Mouse (Mus musculus) cerebral cortex, adult 2 months (tissue): ENCODE results near the gene 1300017J02Rik.

Experiments
- WGBS: fragments of 180-500 bp; shearing (Covaris S2); methylation state at CpG from one replicate; pipeline ENCODE4 v1.1.7; 2018; 5-methylcytosine and 5-hydroxymethylcytosine counted together

The 1300017J02Rik gene

DNA sequence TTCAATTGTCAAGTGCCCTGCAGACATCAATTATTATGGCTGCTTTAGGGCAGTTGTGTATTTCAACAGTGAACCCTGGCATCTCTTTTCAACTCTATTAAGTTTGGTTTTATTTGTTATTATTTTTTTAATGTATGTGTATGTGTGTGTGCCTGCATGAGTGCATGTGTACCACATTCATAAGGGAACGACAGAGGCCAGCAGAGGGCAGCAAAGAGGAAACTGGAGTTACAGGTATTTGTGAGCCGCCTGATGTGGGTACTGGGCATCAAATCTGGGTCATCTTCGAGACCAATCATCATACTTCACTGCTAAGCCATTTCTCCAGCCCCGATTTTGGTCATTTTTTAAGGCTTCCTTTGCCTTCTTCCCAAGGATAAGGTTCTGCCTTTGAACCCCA lies 39.1 kb downstream of the 1300017J02Rik start:
- 87% methylated on average over 4 of the region's 4 CpGs for WGBS

DNA sequence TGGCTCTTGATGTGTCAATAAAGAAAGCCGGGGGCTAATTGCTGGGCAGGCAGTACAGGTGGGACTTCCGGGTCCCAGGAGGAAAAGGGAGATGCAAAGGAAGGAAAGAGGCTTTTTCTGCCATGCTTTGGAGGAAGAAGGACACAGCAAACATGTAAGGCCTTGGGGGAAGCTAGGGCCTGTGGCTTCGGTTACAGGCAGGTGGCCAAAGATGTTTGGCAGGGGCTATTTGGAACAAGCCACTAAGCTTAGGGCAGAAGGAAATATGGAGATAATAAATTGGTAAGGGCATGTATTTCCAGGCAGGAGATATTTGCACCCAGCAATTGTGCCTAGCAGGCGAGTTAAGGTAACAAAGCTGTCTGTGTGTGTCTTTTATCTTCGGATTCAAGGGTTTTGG lies 52.0 kb downstream of the 1300017J02Rik start:
- WGBS = 78% methylated on average over 5 of the region's 5 CpGs

DNA sequence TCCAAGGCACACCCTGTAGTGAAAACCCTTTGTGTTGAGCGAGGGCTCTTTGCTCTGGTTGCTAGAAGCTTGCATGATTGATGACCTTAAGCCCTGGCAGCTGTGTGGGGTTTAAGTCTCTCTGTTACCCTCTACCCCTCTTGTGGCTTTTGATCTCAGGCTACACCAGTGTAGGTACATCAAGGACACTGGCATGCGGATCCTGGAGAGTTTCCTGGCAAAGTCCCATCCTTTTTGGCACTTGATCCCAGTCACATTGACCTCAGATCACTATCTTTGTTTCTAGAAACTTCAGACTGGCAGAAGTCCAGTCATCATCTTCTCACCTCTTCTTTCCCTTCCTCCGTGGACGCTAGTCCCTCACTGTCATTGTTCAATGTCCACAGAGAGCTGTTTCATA lies 56.3 kb downstream of the 1300017J02Rik start:
- 59% methylated on average over 4 of the region's 4 CpGs for WGBS

DNA sequence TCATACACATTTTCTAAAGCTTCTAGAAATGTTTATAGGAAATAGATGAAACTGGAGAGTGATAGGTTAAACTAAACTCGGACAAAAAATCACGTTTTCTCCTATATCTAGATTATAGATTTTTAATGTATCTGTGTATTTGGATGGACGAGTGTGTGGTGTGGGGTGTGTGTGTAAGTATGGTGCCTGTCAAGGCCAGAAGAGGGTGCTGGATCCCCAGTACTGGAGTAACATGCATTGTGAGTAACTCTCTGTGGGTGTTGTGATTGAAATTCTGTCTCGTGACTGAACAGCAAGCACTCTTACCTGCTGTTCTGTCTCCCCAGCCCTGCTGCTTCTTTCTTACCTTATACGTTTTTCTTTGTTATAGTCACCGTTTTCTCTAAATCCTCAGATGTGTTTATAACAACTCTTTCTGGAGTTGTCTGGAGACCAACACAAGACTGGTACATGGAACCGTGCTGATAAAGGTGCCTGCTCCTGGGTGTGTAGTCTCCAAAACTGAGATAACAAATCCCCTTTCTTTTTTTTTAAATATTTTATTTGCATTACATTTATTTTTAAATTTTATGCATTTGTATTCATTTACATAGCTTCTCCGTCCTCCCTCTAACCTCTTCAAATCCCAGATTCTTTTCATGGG lies 58.2 kb downstream of the 1300017J02Rik start:
- WGBS = 80% methylated on average over 8 of the region's 8 CpGs

DNA sequence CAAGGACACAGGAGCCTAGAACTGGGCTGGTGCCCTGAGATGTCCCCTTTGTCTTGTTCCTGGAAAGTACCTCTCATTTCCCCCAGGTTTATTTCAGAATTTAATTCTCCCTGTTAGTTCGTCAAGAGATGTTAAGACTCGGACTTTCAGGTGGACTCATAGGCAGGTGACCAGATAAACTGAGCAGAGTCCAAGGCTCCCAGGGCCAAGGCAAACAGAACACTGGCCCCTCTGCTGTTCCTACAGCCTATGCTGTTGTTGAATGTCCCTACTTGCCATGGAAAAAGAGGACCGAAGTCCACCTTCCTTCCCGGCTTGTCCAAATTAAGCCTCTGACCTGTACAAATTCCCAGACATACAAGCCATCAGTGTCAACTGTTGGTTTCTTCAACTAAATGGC lies 61.2 kb downstream of the 1300017J02Rik start:
- WGBS = 99% methylated on average over 4 of the region's 4 CpGs

DNA sequence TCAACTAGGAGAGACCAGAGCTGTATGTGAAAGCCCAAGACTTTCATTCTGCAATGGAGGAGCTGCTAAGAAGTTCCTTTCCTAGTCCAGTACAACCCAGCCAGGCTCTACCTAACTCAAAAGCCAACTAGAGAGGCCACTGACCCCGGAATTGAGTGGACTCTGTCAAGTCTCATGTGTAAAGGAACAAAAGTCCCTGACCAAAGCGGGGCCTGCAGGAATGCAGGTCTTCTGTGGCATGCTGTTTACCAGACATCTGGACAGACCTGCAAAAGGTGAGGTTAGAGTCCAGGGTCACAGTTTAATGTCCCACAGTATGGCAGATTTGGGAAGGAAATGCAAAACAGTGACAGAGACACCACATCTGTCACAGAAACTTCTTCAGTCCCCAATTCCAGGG lies 63.7 kb downstream of the 1300017J02Rik start:
- WGBS = 90% methylated on average over 2 of the region's 2 CpGs

DNA sequence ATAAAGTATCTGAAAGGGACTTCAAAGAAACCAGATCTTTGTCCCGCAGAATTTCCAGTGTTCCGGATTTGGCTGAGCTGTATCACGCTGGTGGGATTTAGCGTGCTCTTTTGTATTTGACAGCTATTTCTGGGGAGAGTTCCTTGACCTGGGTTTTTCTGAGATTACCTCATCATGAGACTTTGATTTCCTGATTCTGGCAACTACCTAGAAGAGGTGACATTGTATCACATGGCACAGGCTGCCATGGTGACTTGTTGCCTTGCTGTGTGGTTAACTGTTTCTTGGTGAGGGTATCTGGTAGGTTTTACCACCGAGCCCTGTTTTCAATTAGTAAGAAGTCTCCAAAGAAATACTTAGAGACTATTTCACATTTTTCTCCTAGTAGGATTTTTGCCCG lies 65.4 kb downstream of the 1300017J02Rik start:
- WGBS = 95% methylated on average over 6 of the region's 6 CpGs

DNA sequence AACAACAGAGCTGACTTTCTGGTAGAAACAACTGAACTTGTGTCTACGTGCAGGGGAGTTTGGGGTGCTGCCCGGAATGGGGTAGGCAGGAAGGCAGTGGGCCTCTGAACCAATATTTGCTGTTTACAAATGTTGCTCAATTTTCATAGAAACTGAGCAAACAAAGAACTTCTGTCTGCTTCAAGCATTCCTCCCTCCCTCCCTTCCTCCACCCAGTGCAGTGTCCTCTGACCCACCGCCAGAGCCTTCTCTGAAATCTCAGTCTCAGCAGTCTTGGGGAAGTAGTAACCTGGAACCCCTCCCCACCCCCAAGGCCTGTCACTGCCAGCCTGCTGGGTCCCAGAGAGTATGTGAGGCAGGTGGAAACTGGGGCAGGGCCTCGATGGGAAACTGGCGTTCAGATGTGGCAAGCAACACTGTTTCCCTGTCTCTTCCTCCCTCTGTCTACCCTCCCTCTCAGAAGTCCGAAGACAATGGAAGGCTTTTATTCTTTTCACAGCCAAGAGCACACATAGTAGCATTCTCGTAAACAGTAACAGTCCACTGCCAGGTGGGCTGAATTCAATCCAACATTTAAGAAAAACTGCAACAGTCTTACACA lies 70.2 kb downstream of the 1300017J02Rik start:
- WGBS = 53% methylated on average over 7 of the region's 7 CpGs

DNA sequence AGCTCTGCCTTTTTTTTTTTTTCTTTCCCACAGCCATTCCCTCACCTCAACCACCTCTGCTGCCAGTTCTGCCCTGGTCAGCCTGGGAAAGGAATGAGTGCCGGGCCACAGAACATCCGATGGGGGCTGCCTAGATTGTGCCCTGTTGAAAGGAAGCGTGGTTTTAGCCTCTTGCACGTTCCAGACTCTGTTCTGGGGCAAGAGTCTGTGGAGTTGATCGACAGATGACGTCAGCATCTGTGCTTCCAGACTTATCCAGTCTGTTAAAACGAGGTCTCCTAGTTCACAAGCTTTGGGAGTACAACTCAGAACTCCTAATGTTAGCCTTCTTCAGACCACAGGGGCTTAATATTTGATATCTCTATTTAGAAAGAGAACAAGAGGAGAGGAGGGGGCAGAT lies 70.8 kb downstream of the 1300017J02Rik start:
- 71% methylated on average over 7 of the region's 7 CpGs for WGBS

DNA sequence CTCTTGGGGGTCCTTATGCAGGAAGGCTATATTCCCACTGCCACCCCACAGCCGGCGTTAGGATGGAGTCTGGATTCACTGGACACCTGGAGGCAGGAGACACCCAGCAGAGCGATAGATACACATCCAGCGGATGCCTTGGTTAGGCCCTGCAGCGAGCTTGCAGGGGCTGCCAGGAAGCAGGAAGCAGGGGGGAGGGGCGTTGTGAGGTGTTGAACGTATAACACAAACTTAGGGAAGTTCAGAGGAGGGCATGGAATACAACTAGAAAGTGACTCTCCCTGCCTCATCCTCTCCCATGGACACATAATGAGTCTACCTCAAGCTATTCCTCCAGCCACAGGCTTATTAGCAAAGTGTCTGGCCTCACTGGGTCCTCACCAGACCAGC lies 71.9 kb downstream of the 1300017J02Rik start:
- WGBS = 79% methylated on average over 7 of the region's 7 CpGs

DNA sequence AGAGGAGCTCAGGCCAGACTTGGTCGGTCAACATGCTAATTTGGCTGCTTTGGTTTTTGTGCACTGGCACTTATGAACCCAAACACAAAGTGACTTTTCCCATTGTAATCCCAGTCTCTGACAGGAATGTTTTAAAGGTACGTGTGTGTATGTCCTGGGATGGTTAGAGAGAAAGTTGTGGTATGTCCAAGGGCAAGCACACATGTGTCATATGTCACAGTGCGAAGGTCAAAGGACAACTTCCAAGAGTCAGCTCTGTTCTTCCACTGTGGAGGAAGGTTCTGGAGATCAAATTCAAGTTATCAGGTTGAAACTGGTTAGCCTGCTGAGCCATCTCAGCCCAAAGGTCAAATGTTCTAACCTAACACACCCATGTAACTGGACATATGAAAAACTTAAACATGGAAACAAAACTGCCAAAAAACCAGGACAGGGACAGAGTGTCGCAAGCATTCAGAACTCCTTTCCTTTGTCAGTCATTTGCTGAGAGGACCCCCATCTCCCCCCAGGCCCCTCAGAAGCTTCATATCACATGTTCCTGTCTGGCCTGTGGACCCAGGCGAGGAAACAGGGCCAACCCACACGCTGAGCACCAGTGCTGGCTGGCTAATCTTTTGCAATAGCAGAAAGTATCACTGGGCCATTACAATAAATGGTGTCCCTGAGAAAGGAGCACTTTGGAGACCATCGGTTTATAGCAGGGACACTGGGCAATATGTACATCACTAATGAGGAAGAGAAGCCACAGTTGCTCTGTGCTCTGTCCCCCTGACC lies 72.5 kb downstream of the 1300017J02Rik start:
- 91% methylated on average over 7 of the region's 7 CpGs for WGBS

DNA sequence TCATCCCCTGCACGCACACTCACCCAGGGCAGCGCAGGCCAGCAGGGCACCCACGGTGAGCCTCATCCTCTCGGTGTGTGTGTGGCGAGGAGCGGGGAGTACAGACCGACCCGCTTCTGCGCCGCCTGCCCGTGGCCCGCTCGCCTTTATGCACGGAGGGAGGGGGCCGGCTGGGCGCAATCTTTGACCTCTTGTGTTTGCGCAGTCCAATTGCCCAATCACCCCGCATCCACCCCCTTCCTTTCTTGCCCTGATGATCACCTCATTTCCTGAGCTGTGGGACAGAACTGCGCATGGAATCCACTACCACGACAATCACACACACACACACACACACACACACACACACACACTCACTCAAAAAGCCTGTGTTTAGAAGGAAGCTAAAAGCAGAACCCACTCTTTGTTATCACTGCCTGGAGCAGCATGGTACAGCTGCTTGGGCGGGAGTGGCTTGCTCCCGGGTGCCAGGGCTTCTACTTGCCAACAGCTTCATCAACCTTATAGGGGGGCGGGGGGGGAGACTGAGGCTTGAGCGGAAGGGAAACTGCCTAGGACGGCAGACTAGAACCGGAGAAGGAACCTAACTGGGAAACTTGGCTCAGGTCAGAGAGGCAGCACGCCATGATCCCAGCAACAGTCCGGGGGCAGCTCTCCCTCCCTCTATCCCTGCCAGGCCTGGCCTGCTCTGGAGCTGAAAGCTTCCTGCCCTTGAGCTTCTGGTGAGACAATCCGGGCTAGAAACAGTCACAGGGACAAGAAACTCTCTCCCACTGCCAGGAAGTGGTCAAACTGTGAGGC lies 74.5 kb downstream of the 1300017J02Rik start, which contains the start of the genes Gm20425 and Trf:
Gene Gm20425, minus strand, starts transcription at position 157 of the 801 bp plus-strand sequence.
Gene Trf, minus strand, starts transcription at position 294 of the 801 bp plus-strand sequence.
- 35% methylated on average over 29 of the region's 29 CpGs for WGBS

DNA sequence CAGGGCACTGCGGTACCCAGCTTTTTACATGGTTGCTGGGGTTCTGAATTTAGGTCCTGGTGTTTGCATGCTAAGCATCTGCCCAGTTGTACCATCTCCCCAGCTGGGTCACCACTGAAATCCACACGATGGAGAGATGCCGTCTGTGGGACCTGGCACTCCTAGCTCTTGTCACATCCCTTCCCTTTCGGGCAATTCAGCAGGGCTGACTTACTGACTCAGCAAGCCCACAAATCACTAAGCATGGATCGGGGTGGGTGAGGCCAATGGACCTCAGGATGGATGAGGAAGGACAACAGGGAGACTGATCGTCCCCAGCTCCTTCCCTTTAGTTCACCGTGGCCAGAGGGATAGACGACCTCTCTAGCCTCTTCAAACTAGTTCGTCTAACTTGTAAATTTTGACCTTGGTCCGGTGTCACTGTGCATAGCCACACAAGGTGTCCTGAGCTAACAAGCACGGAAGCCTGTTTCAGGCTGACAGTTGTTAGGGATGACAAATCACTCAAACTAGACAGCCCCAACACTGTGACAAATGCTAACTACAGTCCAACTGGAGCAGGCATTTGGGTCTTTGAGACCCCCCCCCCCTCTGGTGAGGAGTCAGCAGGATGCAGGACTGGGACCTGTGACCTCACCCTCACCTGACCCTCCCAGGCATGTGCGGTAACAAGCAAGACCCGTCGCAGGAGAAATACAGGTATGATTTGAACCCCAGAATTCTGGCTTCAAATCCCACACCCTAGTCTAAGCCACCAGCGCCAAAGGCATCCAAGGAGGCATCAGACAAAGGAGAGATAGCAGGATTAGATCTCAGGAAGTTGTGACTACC lies 75.6 kb downstream of the 1300017J02Rik start:
- WGBS = 78% methylated on average over 15 of the region's 15 CpGs

DNA sequence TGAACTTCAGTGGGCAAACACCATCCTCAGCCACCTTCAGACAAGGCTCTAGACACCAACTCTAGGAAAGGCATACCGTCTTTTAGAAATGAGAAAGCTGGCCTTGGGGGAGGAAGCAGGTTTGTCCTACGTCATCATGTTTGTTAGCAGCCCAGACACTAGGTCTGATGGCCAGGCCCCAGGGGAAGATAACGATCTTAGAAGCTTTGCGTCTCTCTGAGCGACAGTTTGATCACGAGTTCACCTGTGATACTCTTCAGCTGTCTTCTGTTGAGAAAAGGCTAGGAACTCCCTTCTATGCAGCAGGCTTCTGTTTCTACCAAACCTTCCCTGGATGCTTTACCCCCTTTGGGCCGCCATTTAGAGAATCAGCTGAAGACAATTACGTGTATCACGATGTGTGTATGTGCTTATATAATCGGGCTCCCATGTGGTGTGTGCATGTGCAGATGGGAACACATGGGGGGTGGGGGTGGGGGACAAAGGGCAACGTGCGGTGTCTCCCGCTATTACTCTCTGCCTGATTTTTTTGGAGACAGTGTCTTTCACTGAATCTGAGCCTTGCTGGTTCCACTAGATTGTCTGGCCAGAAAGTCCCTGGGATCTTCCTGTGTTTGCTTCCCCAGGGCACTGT lies 76.4 kb downstream of the 1300017J02Rik start:
- 76% methylated on average over 13 of the region's 13 CpGs for WGBS

DNA sequence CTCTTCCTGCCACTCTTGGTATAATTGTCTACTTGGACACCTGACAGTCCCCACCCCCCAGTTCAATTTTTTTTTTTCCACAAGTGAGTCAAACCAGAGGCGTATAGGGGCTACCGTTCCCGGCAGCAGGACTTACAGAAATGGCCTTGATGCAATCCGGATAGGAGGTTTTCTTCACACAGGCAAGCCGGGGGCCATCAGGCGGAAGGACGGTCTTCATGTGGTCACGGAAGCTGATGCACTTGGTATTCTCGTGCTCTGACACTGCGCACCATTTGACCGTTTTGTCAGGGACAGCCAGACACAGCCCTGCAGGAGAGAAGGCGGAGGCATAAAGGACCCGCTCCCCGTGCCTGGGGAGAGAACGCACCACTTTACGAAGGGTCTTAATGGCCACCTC lies 77.1 kb downstream of the 1300017J02Rik start:
- 89% methylated on average over 16 of the region's 16 CpGs for WGBS

DNA sequence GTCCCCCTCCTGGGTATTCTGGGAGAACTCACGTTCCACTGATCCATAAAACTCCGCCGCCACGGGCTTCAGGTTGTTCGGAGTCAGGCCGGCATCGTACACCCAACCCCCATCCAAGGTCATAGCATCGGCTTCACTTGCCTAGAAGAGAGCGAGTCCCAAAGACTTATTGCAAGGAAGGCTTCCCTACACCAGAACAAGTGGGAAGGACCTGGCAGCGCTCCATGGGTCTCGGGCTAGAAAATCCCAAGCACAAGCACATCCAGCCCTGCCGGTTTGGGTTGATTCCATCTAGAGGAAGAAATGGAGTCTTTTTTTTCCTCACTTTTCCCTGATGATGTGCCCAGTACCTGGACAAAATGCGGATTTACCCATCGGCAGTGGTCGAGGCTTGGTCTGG lies 78.1 kb downstream of the 1300017J02Rik start:
- 86% methylated on average over 15 of the region's 15 CpGs for WGBS

DNA sequence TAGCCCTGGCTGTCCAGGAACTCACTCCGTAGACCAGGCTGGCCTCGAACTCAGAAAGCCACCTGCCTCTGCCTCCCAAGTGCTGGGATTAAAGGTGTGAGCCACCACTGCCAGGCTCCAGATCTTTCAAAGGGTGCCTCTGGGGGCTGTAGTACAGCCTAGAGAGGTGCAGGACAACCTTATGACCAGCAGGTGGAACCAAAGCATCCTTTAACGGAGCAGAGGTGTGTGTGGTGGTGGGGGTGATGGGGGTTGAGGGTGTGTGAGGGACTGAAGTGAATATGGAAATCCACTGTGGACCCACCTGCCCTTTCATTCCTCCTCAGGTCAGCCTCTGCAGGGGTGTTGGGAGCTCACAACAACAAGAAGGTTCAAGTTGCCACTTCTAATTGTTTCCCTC lies 79.4 kb downstream of the 1300017J02Rik start:
- WGBS = 71% methylated on average over 3 of the region's 3 CpGs

DNA sequence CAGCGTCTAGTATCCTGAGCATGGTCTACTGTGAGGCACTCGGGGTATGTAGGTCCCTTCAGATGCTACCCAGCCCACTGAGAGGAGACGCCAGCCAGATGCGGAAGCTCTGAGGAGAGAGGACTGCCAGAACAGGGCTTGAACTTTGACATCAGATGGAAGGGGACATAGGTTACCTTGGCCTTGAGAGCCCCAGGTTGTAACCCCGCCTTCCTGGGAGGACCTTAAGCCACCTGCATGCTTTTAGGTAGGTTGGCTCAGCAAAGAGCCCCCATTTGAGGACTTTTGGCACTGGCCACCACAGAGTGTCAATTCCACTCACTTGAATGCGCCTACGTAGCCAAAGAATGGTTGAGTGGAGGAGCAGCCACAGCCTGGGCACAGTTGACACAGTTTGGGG lies 80.2 kb downstream of the 1300017J02Rik start:
- WGBS = 92% methylated on average over 7 of the region's 7 CpGs

DNA sequence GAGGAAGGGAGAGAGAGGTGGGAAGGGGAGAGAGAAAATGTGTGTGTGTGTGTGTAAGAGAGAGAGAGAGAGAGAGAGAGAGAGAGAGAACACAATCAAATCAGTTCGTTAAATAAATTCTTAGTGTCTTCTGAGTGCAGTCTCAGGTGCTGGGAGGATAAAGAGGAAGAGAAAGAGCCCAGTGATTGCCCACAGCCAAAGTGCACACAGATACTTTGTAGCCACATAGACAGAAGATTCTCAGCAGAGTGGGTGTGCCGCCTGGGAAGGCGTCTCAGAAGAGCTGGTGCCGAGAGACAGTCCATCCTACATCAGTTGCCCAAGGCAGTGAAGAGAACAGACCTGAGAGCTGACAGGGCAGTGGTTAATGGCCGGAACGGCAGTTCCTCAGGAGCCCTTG lies 90.6 kb downstream of the 1300017J02Rik start:
- WGBS = 77% methylated on average over 6 of the region's 6 CpGs

DNA sequence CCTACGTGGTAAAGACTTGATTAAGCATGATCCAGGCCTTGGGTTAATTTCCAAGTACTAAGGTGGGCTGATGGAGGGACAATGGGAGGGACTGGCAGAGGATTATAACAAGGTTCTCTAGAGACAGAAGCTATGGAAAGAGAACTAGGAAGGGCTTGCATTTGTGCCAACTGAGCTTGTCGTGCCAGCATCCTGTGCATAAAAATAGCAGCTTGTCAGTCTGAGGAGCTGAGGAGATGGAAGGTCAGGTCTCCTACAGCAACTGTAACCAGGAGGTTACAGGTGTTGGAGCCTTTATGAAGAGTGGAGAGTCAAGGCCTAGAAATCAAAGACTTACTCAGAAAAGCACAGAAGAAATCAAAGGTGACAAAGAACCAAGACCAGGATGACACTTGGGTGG lies 91.3 kb downstream of the 1300017J02Rik start:
- 40% methylated on average over 2 of the region's 2 CpGs for WGBS
